Mouse (Mus musculus) adrenal gland, postnatal 36 days (tissue): ENCODE measurements at regions not wholly inside any gene's neighbourhood (a gene's known extent, or its start where the extent isn't known, plus 50 kb on each side); places are given as distances from the start of the nearest gene placed in this dataset.

Experiments used
- DNase-seq, 2 experiments: peaks; one replicate each; pipeline ENCODE4 v3.0.0; 2021; ENCODE audit warnings: mixed read lengths in 1 of 2

DNA sequence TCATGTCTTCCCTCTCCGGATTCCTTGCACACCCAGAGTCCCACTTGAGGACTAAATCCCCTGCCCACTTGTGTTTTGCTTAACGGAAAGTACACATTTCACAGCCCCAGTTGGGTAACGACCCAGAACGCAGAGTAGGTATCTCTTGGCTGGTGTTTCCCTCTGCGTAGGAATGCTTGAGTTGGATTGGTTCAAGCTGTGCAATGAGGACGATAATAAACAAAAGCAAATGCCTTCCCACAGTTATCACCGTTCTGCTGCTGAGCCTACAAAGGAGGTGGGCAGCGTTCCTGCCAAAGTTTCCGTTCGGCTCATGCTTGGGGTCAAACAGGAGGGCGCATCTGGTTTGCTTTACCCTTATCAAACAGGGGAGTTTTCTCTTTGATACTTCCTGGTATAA lies 212.3 kb upstream of the Sfrp2 start:
- no peak for DNase-seq

DNA sequence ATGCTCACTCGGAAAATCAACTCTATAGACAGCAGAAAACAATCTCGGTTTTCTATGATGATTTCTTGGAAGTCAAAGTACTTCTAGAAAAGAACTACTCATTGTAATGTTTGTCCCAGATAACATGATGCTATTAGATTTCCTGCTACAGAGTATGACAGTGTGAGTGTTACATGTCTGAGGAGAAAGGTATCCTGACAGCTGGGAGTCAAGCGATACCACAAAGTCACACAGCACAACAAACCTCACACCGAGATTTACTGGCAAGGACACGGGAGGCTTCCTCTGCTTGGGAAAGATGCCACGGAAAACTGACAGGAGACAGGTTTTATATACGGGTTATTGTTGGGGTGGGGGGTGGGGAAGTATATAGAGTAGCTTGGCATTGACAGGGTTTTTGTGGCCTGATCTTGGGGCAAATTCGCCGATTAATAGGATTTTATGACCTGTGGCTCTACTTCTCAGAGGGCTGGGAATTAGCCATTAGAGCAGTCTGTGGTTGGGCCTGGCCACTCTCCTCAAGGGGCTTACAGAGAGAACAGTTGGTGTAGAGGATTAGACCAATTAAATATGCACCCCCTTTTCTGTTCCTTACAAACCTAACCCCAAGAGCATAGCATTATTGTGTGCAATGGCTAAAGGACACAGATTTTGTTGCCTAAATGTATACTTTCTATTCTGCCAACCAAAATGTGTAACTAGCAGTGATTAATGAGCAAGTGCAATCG lies 209.2 kb upstream of the Sfrp2 start:
- no peak for DNase-seq

DNA sequence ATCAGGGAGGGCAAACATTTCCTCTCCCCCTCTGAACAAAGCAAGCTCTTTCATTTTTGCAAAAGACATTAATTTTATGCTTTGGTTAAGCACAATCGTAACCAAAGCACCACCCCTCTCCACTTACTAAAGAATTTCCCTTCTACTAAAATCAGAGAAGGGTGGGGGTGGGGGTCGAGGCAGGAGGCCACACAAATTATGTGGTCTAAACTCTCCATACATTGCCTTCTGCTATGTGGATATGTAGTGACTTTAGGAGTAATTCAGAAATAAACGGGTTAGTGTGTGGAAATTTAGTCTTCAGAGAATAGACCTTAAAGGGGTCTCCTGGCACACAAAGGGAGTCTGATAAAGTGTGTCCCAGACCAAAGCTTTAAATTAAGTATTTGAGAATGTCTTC lies 204.1 kb upstream of the Sfrp2 start:
- DNase-seq = no peak

DNA sequence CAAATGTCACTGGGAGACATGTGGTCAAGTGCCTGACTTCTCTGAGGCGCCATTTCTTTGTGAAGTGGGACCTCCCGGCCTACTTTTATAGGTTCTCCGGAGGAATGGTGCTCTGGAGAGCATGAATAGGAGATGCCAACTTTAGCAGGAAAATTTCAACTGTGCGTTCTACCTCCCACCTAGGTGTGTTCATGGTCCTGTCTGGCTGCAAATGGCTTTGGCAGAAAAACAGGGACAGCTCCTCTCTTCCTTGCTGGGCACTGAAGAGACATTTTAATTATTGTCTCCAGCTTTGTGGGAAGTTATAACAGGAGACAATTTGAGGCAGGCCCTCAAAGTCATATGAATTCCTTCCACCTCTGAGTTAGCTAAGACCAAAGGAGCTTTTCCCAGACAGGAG lies 190.6 kb upstream of the Sfrp2 start:
- no peak for DNase-seq

DNA sequence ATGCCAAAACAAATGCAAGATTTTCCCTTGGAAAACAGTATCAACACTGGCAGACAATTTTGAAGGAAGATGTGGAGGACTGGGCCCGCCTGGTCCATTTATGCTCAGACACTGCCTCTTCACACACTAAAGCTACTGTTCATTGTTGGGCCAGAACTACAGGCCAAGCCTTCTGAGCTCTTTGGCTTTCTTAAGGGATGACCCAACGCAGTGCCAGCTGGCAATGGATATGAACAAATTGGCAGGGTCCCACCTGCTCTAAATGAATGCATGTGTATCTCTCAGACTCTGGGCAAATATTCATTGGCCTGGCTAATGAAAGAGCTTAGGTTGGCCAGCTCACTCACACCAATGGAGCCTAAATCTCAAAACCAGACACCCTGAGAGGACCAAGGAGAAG lies 190.0 kb upstream of the Sfrp2 start:
- DNase-seq = no peak

DNA sequence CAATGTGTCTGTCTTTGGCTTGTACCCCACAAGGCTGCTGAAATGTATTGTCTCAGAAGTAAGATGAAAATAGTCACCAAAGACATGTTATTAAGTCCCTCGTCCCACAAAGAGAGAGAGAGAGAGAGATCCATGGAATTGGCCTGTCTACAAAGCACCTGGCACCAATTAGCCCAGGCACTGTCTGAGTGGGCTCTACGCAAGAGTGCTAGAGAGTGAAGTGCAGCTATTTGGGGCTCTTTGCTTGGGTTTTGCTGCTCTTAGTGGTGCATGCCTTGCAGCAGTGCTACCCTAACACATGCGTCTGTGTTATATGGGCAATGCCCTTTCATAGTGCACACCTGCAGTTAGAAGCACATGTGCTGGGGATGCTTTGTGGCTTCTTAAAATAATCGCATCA lies 185.4 kb upstream of the Sfrp2 start:
- DNase-seq = no peak

DNA sequence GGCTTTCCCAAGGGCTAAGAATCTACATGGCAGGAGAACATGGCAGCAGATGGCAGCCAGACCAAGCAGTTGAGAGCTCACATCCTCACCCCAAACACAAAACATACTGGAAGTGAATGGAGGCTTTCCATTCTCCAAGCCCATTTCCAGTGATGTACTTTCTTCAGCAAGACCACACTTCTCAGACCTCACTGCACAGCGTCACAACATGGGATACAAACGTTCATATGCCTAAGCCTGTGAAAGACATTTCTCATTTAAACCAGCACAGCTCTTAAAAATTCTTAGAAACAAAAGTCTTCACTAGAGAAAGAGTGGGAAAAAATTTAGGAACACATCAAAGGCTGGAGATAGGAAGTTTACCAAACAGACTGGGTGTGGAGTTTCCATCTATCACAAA lies 183.9 kb upstream of the Sfrp2 start:
- no peak for DNase-seq

DNA sequence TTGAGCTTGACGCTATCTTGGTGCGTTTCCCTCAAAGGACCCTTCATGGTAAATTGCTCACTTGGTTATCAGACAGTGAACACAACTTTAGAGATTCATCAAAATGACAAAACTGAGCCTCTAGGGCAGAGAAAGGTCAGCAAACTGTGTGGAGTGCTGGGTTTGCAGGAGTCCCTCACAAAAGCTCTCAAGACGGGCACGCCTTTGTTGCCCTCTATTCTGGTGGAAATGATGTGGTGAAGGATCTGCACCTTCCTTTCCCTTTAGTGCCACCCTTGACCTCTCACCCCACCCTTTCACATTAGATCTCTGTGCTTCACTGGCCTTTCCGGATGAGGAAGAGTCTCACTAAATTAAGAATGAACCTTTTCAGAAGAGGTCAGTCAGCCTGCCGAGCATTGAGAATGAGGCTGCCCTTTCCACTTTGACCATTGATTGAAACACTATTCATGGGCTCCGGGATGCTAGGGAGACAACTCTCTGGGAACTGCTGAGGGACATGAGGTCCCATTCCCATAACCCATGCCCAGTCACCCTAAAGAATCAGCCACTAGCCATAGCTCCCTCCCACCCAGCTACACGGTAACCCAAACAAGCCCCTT lies 182.9 kb upstream of the Sfrp2 start:
- DNase-seq = no peak

DNA sequence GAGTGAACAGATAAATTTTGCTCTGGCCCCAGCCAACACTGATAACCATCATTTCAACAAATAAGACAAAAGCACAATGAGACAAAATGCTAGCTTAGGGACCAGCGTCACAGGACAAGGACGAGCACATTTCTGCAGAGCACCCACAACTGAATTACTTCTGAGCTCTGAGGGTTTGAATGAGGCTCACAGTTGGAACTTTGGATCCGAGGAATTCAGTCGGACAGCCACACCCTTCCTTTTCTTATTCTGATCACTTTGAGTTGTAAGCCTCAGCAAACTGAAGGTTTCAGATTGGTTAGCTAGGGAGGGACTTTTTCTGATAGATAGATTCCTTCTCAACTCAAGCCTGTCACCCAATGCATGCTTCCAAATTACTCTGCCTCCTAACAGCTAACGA lies 180.0 kb upstream of the Sfrp2 start:
- DNase-seq = no peak

DNA sequence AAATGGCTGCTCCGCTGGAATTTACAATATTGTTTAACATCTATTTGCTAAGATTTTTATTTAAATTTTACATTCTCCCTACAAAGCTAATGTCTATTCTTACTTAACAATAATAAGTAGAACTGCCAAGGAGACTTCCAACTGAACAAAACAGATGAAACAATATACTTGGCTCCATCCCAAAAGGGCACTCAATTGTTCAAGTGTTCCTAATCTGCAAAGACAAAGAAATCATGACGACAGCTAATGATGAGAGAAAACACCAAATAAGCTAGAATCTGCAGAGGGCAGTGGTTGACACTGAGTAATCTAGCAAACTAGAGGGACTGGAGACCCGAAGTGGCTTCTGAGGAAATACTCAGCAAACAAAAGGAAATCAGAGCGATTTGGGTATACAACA lies 179.6 kb upstream of the Sfrp2 start:
- DNase-seq = no peak

DNA sequence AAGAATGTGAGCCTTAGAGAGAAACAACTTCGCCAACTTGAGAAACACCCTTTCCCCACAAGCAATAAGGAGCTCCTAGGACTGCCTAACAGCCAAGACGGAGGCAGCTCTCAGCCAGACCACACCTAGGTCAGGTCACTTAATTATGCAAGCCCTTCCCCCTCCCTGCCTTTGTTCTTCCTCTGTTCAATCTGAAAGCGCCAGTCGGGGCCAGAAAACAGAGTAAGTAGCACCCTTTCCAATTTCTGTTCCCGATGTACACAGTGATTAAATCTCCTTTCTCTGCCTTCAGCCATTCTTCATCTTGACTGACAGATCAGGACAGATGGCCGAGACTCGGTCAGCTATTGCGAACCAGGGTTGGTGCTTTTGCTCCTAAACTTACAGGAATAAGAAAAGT lies 177.0 kb upstream of the Sfrp2 start:
- no peak for DNase-seq

DNA sequence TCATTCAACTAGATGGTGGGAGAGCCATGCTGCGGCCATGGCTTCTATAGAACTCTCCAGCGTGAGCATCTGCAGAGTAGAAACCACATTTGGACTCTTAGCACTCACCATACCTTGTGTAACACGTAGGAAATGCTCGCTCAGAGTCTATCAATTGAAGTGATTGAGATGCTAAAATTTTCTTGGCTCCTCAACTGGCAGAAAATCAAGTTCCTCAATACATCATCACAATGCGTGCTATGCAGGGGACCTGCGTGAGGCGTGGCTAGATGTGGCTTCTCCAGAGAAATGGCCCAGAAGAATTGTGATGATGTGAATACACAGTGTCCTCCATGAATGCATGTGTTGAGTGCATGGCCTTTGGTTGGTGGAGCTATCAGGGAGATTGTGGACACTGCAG lies 174.9 kb upstream of the Sfrp2 start:
- DNase-seq = no peak

DNA sequence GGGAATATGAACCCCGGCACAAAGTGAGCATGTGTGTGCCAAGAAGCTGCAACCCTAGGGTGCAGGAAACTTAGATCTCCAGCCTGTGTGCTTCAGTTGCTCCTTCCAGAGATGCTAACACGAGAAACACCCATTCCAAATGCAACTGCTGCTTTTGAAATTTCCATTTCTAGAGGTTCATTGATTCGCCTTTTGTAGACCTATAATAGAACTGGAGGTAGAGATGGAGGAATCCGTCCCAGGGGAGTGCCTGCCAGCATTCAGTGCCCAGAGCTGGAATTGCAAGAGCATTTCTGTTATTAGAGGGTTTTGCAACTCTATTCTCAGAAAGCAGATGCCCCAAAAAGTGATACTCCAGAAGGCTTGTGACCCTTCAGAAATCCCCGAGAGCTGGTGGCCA lies 172.8 kb upstream of the Sfrp2 start:
- no peak for DNase-seq

DNA sequence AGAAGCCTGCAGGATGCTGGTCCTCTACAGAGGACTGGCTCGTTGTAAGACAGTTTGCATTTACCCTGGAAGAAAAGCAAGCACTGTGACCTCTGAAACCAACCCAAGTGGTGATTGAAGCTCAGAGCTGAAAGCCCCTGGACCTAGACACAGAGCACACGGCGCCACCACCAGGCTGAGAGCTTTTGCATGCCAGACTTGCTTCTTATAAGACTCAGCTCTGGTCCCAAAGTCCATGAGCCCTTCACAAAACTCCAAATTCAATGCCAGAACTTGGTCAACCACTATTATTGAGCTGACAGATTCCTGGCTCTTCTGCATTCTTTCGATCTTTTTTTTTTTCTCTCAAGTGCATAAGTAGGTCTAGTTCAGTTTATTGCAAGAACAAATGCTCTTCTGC lies 164.6 kb upstream of the Sfrp2 start:
- no peak for DNase-seq

DNA sequence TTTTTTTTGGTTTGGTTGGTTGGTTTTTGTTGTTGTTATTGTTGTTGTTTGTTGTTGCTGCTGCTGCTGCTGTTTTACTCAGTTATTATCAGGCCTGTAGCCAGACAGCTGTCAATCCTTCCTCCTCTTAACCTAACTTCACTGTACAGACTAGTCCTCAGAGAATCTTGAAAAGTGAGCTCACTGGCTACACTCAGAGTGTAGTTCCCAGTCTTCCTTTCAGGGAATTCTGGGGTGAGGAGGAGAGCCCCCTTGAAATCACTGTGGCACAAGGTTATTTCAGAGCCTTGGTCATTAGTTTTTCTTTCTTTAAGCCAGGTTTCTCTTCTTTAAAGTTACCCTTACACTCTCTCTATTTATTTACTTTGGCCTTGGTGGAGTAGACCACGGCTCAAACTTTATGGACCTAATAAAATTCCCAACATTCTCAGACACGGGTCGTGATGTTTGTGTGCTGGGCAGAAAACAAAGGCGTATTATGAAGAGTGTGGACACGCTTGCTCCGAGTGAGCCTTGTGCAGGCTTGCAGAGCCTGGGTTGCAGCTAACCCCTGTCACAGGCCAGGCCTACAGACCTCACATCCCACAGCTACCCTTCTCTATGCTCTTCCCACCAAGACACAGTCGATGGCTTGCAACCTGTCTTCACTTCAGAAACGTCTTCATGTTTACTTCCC lies 156.9 kb upstream of the Sfrp2 start:
- no peak for DNase-seq

DNA sequence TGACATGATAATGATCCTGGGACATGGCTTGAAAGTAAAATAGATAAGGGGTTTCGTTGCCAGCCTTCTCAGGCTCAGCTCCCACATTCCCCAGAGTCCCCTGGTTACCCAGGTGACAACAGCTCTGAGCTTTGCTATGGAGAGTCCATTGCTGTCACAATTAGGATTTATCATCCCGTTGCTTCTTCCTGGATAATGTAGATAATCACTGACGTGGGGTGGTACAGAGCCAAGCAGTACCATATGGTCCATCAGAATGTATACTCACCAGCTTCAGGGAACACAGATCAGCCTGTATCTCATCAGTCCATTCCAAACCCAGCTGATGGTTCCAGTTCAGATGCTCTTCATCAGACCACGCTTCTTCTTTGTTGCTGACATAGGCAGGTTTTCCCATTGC lies 145.7 kb upstream of the Sfrp2 start:
- no peak for DNase-seq

DNA sequence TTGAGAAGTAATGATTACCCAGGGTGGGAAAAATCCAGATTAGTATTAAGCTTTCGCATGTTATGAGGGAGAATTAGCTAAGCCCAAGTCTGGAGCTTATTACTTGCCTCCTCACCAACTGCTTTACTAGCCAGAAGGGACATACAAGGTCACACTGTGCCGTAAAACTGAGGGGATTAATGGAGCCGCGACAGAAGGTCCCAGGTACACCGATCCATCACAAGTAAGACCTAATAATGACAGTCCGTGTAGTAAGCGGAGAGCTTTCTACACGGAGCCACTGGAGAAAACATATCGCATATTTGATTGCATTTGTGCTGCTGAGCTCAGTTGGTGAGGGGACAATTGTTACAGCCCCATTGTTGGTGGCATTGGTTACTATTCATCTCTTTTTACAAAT lies 133.1 kb upstream of the Sfrp2 start:
- no peak for DNase-seq

DNA sequence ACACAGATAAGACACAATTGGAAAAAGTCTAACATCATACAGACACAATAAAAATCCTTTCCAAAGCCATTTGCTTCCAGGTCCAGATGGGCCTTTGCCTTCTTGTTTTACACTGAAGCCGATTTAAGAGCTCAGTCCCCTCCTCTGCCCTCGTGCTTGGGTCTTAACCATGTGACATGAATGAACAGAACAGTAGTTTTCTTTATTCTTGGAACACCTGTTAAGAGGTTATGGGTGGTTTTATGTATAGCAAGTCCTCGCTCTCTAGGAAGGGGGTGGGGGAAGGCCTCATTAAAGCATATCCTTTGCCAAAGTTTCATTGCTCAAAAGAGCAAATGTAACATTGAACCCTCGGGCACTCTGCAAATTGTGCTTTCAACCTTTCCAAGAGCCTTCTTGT lies 125.7 kb upstream of the Sfrp2 start:
- no peak for DNase-seq

DNA sequence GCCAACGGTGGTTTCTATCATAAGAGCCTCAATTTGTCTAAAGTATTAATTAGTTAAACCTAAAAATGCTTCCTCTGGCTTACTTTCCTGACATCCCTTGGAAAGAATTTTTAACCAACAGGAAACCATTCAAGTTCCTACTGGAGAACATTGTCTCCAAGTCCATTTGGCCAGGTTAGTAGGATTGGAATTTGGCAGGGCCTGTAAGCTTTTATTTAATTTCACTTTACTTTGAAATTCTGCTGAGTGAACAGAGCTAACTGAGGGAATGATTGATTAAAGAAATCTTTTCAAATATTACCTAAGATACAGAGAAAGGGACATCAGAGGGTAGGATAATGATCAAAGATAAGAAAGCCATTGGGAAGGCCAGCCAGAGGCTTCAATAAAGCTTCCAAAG lies 102.4 kb upstream of the Sfrp2 start:
- DNase-seq = no peak

DNA sequence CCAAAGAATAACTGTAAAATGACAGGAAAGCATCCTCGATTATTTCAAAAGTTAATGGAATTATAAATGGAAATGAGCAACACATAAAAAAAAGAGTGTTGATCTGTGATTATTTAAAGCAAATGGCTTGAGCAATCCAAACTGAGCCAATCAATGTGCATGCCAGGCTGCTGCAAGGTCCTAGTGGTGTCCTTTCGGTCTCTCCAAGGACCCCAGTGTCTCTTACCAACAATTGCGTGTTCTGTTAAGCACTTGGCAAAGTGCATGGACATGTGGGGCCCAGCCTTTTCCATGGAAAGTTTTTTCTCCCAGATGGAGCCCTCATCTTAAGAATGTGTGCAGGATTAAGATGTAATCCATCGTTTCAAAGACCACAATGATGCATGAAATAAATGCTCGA lies 90.0 kb upstream of the Sfrp2 start:
- peak in 1 of 2 experiments; percentile 50 for DNase-seq

DNA sequence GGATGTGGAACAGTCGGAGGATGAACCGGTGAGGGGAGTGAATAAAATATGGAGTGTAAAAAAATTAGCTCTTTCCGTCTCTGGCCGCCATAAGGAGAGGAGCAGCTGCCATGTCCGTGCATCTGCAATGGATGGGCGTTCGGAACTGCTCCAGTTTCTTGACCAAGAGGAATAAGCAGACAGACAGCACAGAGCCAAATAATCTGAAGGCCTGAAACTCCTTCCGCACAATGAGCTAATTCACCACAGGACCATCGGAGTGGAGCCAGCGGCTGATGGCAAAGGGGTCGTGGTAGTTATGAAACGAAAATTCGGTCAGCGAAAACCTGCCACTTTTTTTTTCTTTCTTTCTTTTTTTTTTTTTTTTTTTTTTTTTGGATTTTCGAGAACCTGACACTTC lies 79.5 kb upstream of the Sfrp2 start:
- no peak for DNase-seq

DNA sequence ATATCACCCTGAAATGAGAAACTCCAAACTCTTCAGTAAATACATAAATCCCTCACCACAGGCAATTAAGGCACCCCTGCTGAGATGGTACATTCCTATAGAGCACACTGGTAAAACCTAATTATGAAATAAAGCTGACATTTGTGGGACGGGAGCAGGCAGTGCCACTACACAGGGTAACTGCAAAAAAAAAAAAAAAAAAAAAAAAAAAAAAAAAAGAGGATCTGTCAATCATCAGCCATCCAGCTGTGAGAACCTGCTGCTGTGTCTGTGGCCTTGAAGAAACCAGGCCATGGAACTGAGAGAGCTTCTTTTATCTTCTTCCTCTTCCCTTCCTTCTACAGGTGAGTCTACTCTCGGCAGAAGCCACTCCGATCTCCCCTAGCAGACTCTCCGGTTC lies 78.6 kb upstream of the Sfrp2 start:
- no peak for DNase-seq

DNA sequence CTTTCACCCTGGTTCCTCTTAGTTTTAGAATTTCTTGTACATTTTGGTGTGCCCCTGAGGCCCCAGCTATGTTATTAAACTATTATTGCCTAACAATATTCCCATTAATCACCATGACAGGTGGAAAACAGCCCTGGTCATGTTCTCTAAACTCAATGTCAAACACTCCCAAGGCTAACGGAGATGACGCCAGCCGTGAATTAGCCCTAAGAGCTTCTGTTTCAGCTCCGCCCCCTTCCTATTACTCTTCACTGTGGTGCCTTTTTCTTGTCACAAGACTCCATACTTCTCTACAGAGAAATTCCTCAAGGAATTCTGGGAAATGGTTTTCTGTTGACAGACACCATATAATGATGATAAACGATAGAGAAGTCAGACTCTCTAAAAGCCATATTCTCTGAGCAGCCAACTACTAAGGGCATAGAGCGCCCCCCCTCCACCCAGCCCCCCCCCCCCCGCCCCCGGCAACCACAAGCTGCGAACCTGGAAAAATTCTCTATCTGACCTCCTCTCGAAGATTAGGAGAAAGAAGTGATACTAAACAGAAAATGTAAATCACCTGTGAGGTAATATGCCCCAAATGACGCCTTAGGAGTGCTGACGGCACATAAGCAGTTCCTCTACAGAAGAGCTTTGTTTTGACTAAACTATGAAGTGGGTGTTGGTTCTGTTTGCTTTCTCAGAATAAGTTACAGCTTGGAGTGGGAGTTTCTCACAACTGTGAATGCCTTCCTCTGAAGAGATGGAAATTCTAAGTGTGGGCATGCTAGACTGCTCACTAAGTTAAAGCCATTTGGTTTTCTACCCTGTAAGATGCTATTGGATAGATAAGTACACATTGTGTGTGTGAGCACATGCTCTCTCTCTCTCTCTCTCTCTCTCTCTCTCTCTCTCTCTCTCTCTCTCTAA lies 76.8 kb upstream of the Sfrp2 start:
- DNase-seq = peak; percentile 70 to 74
